Mouse (Mus musculus) embryonic fibroblast, embryonic 13.5 days (primary cell): Measurements from ENCODE around the gene Svbp.

ENCODE experiments used
- CTCF ChIP-seq: IDR thresholded peaks from 2 replicates; pipeline ENCODE4 v1.5.1; 2011; ENCODE audit warnings: mild to moderate bottlenecking, control low read depth, low read length, moderate library complexity, borderline replicate concordance; ENCODE audit not compliant: insufficient read depth
- POLR2A ChIP-seq: IDR thresholded peaks from 2 replicates; pipeline ENCODE4 v1.6.1; 2011; ENCODE audit warnings: low read depth, mild to moderate bottlenecking, control low read depth, low read length, moderate library complexity

GRCm38 (mm10) chr4:119189864-119190263 is 5.2 kb upstream of the Svbp start, which contains the start of gene Ermap:
- no peak for TF ChIP-seq POLR2A
- TF ChIP-seq CTCF, result no peak
